Mouse (Mus musculus) Patski (cell line): Measurements from ENCODE around the gene Cdh1. TPM values are rescaled to one million over a fixed set of nuclear protein-coding genes. Genes with fewer than 3 reads are reported as not detected.
"Not testable (repeated sequence)": the region's sequence is repeated elsewhere in the genome, so short reads cannot be mapped to it uniquely, and the experiment has no call there.

Source experiments
- ATAC-seq: fragments of 100-300 bp; one replicate; pipeline ENCODE4 v1.8.0; 2021
- CTCF ChIA-PET: fragments of 350-600 bp; sonication (Branson Sonifier 250); formaldehyde crosslinking; loops from one replicate; lab custom pipeline; 2022; ENCODE audit warnings: inconsistent platforms; lab: Charles Lee
- POLR2A ChIA-PET: fragments of 350-600 bp; sonication (Branson Sonifier 250); formaldehyde crosslinking; loops from one replicate; lab custom pipeline; 2022; ENCODE audit warnings: antibody characterized with exemption, inconsistent platforms; lab: Charles Lee
- DNase-seq: peaks from one replicate; pipeline ENCODE4 v3.0.0-alpha.2; 2011; ENCODE audit warnings: low read depth, low spot score
- H3K27me3 ChIP-seq: fragments of 371-371 bp; one replicate; pipeline ENCODE4 v1.5.1; 2021
- CTCF ChIP-seq: fragments of 100-300 bp; IDR thresholded peaks from one replicate; pipeline ENCODE4 v1.5.1; 2021
- in situ Hi-C: fragments of 300-500 bp; cut with MboI; formaldehyde crosslinking; loops from 3 replicates; pipeline ENCODE4 v1.11.1; 2018; ENCODE audit warnings: low pct_unique_long_range_greater_than_20kb, mixed read lengths
- polyA plus RNA-seq: library from polyadenylated mRNA; unstranded; gene quantifications from one replicate; pipeline ENCODE4 v1.2.3, GENCODE M21; 2021

The Cdh1 gene
- polyA plus RNA-seq, 1 experiment from 2014 or later: 8.0 TPM

- TF ChIP-seq CTCF: no peak
- in situ Hi-C loops: no loop called here
- DNase-seq: no peak
- ChIA-PET POLR2A (no interaction called here), CTCF (no interaction called here)
- ATAC-seq: no peak
- H3K27me3 ChIP-seq: no peaks in the 10 kb centered on the region
Measured at GRCm38 (mm10) chr8:106597067-106597466, 6.1 kb upstream of the Cdh1 start.

- TF ChIP-seq CTCF: no peak
- DNase-seq (no peak), ATAC-seq (no peak)
- H3K27me3 ChIP-seq: no peaks in the 10 kb centered on the region
- POLR2A ChIA-PET: no interaction called here
- CTCF ChIA-PET: interaction anchor here (1.6 kb wide), 1 partner anchor 38 kb away, joined by 6 read pairs; no protein-coding TSS in a partner anchor
- in situ Hi-C loops: no loop called here
Measured at GRCm38 (mm10) chr8:106599265-106599979, 3.7 kb upstream of the Cdh1 start.

GRCm38 (mm10) chr8:106603933-106604332 lies 782 bp downstream of the Cdh1 start:
- ChIA-PET POLR2A (interaction anchor here (0.5 kb wide), 1 partner anchor 15 kb away, joined by 3 read pairs; no protein-coding TSS in a partner anchor), CTCF (no interaction called here)
- in situ Hi-C loops: no loop called here
- DNase-seq (no peak), ATAC-seq (no peak)
- H3K27me3 ChIP-seq: no peaks in the 10 kb centered on the region
- no peak for TF ChIP-seq CTCF

- CTCF ChIA-PET: interaction anchor here (1.0 kb wide), 1 partner anchor 45 kb away, joined by 3 read pairs; no protein-coding TSS in a partner anchor
- no peak for DNase-seq
- in situ Hi-C loops: no loop called here
- TF ChIP-seq CTCF: no peak
- no peaks in the 10 kb centered on the region for H3K27me3 ChIP-seq
- POLR2A ChIA-PET: no interaction called here
- ATAC-seq: no peak
Measured at GRCm38 (mm10) chr8:106605657-106606056, 2.5 kb downstream of the Cdh1 start.

GRCm38 (mm10) chr8:106606121-106606520 lies 3.0 kb downstream of the Cdh1 start:
- in situ Hi-C loops: no loop called here
- ChIA-PET POLR2A (no interaction called here), CTCF (interaction anchor here (1.0 kb wide), 1 partner anchor 46 kb away, joined by 3 read pairs; no protein-coding TSS in a partner anchor)
- no peaks in the 10 kb centered on the region for H3K27me3 ChIP-seq
- TF ChIP-seq CTCF: no peak
- no peak for ATAC-seq
- no peak for DNase-seq

- no peaks in the 10 kb centered on the region for H3K27me3 ChIP-seq
- ChIA-PET POLR2A (no interaction called here), CTCF (no interaction called here)
- in situ Hi-C loops: no loop called here
- ATAC-seq (no peak), DNase-seq (no peak)
- TF ChIP-seq CTCF: no peak
Measured at GRCm38 (mm10) chr8:106606601-106607145, 3.5 kb downstream of the Cdh1 start.

- H3K27me3 ChIP-seq, ATAC-seq, in situ Hi-C loops, DNase-seq: not testable (repeated sequence)
- ChIA-PET POLR2A (interaction anchor here (0.6 kb wide), 2 partner anchors 20 to 196 kb away, joined by 3 to 6 read pairs; no protein-coding TSS in a partner anchor), CTCF (interaction anchor here (1.3 kb wide), 2 partner anchors 10 to 19 kb away, joined by 3 to 7 read pairs; no protein-coding TSS in a partner anchor)
Measured at GRCm38 (mm10) chr8:106607783-106608182, 4.6 kb downstream of the Cdh1 start.

GRCm38 (mm10) chr8:106608425-106608824 lies 5.3 kb downstream of the Cdh1 start:
- POLR2A ChIA-PET: interaction anchor here (0.6 to 1.0 kb wide), 2 partner anchors 12 to 21 kb away, joined by 3 read pairs; no protein-coding TSS in a partner anchor
- ATAC-seq: no peak
- CTCF ChIA-PET: interaction anchor here (1.3 kb wide), 2 partner anchors 9 to 19 kb away, joined by 3 to 7 read pairs; no protein-coding TSS in a partner anchor

GRCm38 (mm10) chr8:106609076-106609903 lies 6.1 kb downstream of the Cdh1 start:
- H3K27me3 ChIP-seq: no peaks in the 10 kb centered on the region
- DNase-seq: no peak
- ATAC-seq: no peak
- CTCF ChIA-PET: interaction anchor here (1.3 kb wide), 1 partner anchor 9 kb away, joined by 7 read pairs; no protein-coding TSS in a partner anchor
- POLR2A ChIA-PET: interaction anchor here (1.0 kb wide), 1 partner anchor 11 kb away, joined by 3 read pairs; no protein-coding TSS in a partner anchor
- in situ Hi-C loops: no loop called here
- no peak for TF ChIP-seq CTCF

More at GRCm38 (mm10) chr8:106608425-106608824, 5.3 kb downstream of the Cdh1 start:
- TF ChIP-seq CTCF: no peak
- no peaks in the 10 kb centered on the region for H3K27me3 ChIP-seq
- in situ Hi-C loops: no loop called here
- no peak for DNase-seq

- no peak for ATAC-seq
- no peak for DNase-seq
- ChIA-PET CTCF (no interaction called here), POLR2A (no interaction called here)
- TF ChIP-seq CTCF: no peak
- in situ Hi-C loops: no loop called here
- no peaks in the 10 kb centered on the region for H3K27me3 ChIP-seq
Measured at GRCm38 (mm10) chr8:106610958-106611640, 7.9 kb downstream of the Cdh1 start.
